Mouse (Mus musculus): ENCODE data around the gene Pth2. TPM values are rescaled to one million over a fixed set of nuclear protein-coding genes. Genes with fewer than 3 reads are reported as not detected.
A peak's percentile ranks its signal among the peaks of the same experiment; 100 is the strongest.

Pth2 gene
- polyA plus RNA-seq, 1 experiment from 2014 or later: 2.4 TPM

DNA sequence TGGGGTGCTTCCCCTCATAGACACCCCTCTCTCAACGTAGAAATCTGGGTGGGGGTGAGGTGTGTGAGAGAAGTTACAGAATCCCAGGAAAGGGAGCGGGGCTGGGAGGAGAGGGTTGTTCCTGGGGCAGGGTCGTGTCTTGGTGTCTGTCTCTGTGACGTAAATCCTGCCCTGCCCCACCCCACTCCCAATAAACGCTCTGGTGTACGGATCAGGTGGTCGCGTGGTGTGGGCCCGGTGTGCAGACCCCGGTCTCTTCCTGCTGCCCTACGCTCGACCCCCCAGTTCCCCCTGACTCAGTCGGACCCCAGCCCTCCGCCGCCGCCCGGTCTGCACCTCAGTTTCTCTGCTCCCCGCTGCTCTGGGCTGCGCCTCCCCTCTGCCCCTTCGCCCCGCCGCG, 4.9 kb upstream of the Pth2 start:
- Histone ChIP-seq H3K27ac (replicated peaks) (no peak overlapping the region), H3K36me3 (no peaks in the 10 kb centered on the region), H3K27me3 (peaks cover 96% of the 10 kb centered on the region), H3K4me2 (replicated peaks) (peak overlapping the region; percentile 29), H3K9me3 (no peaks in the 10 kb centered on the region), H3K4me1 (peaks cover 16% of the 10 kb centered on the region), H3K4me3 (peak overlapping the region; percentile 26), H3K9ac (replicated peaks) (no peak overlapping the region)
- no peak for ATAC-seq (ENCODE audit: low FRiP score, low read depth)
- 2% methylated on average over 23 of the region's 23 CpGs for WGBS

DNA sequence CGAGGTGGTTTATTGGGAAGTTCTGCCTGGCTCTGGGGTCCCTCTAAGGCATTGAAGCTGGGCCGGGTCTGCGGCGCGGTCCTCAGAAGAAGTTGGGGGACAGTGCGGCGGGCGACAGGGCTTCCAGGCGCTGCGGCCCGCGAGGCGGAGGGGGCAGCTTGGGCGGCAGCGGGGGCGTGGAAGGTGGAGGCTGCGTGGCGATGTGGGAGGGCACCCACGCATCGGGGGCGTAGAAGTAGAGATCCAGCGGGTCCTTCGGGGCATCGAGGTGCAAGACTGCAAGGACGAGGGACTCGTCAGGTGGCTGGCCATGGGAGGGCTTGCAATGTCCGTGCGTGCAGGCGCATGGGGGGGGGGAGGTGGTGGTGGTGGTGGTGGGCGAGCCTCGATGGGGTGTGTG, 4.4 kb upstream of the Pth2 start:
- WGBS: 2% methylated on average over 31 of the region's 31 CpGs
- no peak for ATAC-seq (ENCODE audit: low FRiP score, low read depth)
- H3K9me3 ChIP-seq: no peaks in the 10 kb centered on the region
- peaks cover 97% of the 10 kb centered on the region for H3K27me3 ChIP-seq
- H3K4me3 ChIP-seq: peak overlapping the region; percentile 26
- peak overlapping the region; percentile 29 for H3K4me2 ChIP-seq (replicated peaks)
- no peak overlapping the region for H3K9ac ChIP-seq (replicated peaks)
- H3K27ac ChIP-seq (replicated peaks): no peak overlapping the region
- H3K4me1 ChIP-seq: peaks cover 18% of the 10 kb centered on the region
- H3K36me3 ChIP-seq: no peaks in the 10 kb centered on the region

DNA sequence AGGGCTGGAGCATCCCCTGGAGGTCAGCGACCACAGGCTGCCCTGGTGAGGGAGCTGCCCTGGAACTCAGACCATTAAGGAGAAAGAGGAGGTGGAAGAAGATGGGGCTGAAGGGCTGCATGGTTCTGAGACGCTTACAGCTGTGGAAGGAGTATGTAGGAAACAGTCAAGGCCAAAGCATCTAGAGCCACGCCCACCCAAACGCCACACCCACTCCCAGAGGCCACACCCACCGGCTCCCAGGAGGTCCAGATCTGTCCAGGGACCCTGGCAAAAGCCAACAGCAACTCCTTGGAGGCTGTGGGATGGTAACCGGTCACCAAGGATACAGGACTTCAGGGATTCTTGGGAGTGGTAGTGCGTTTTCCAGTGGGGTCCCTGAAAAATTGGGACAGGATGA, 2.2 kb upstream of the Pth2 start:
- H3K27ac ChIP-seq (replicated peaks): no peak overlapping the region
- no peak for ATAC-seq (ENCODE audit: low FRiP score, low read depth)
- WGBS: 22% methylated on average over 7 of the region's 7 CpGs
- no peaks in the 10 kb centered on the region for H3K9me3 ChIP-seq
- no peak overlapping the region for H3K4me3 ChIP-seq
- no peak overlapping the region for H3K9ac ChIP-seq (replicated peaks)
- H3K4me2 ChIP-seq (replicated peaks): no peak overlapping the region
- peaks cover 98% of the 10 kb centered on the region for H3K27me3 ChIP-seq
- H3K4me1 ChIP-seq: peaks cover 32% of the 10 kb centered on the region
- no peaks in the 10 kb centered on the region for H3K36me3 ChIP-seq

DNA sequence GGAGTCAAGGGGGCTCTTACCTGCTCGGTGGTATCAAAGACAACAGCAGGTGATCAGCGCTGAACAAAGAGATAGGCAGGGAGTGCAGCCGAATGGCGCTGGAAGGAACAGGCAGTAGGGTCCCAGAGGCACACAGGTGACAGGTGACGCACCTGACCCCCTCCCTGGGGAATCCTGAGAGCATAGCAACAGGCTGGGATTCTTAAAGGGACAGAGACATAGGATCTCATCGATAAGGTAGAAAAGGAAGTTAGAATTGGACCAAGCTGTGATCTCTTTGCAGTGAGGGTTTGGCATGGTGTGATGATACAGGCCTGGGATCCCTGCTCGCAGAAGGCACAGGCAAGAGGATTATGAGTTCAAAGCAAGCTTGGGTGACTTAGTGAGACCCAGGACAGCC, 1.3 kb upstream of the Pth2 start, which contains the start of gene Gfy:
Gfy (minus strand) TSS at position 101 of the 400 bp plus-strand sequence.
- H3K4me3 ChIP-seq: no peak within 1 kb of the TSS
- WGBS: 22% methylated on average over 7 of the region's 7 CpGs
- peaks cover 100% of the 10 kb centered on the region for H3K27me3 ChIP-seq
- no peak for ATAC-seq (ENCODE audit: low FRiP score, low read depth)
- H3K9me3 ChIP-seq: no peaks in the 10 kb centered on the region
- H3K36me3 ChIP-seq: no peaks in the 10 kb centered on the region
- H3K4me1 ChIP-seq: peaks cover 32% of the 10 kb centered on the region
- H3K4me2 ChIP-seq (replicated peaks): no peak within 1 kb of the TSS
- H3K27ac ChIP-seq (replicated peaks): no peak within 1 kb of the TSS
- no peak within 1 kb of the TSS for H3K9ac ChIP-seq (replicated peaks)

DNA sequence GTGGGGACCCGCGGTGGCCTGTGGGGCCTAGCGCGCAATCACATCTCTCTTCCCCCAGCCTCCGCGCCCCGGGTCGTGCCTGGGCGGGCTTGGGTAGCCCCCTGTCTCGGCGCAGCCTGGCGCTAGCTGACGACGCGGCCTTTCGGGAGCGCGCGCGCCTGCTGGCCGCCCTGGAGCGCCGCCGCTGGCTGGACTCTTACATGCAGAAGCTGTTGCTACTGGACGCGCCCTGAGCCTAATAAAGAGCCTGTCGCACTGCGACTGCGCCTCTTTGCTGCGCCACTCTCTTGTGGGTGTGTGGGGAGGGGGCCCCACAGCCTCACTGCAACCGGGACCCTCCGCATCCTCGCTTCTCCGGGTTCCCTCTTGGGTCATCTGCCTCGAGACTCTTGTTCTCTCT, 745 bp downstream of the Pth2 start:
- Histone ChIP-seq H3K36me3 (no peaks in the 10 kb centered on the region), H3K9ac (replicated peaks) (no peak overlapping the region), H3K9me3 (no peaks in the 10 kb centered on the region), H3K27me3 (peaks cover 100% of the 10 kb centered on the region), H3K4me2 (replicated peaks) (peak overlapping the region; percentile 48), H3K4me1 (peaks cover 17% of the 10 kb centered on the region), H3K4me3 (peak overlapping the region; percentile 25), H3K27ac (replicated peaks) (no peak overlapping the region)
- ATAC-seq (ENCODE audit: low FRiP score, low read depth): 0 out of 2 replicates have a peak, but pooled peaks have one; percentile 23
- WGBS: 5% methylated on average over 35 of the region's 35 CpGs

DNA sequence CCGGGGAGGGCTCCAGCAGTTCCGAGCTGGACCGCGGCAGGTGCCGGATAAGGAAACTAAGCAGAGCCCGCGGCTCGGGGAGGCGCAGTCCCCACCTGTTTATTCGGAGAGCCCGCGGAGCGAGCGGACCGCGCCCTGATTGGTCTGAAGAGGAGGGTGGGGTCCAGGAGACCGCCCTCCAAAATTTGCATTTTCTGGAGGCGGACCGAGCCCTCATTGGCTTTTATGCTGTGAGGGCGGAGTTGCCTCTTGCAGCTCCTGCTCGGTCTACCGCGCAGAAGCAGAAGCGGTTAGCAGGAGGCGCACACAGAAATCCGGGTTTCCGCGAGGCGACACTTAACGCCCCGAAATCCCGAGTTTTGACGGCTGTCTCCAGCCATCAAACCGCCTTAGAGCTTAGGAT, 1.4 kb downstream of the Pth2 start:
- no peaks in the 10 kb centered on the region for H3K36me3 ChIP-seq
- WGBS: 1% methylated on average over 34 of the region's 34 CpGs
- H3K27me3 ChIP-seq: peaks cover 99% of the 10 kb centered on the region
- H3K4me2 ChIP-seq (replicated peaks): peak overlapping the region; percentile 48
- H3K4me1 ChIP-seq: peaks cover 16% of the 10 kb centered on the region
- ATAC-seq (ENCODE audit: low FRiP score, low read depth): peak; percentile 71; the same call in 1 of the 2 replicates
- H3K27ac ChIP-seq (replicated peaks): no peak overlapping the region
- peak overlapping the region; percentile 25; the same call in 1 of the 2 replicates for H3K4me3 ChIP-seq
- H3K9ac ChIP-seq (replicated peaks): no peak overlapping the region; the same call in 1 of the 2 replicates
- H3K9me3 ChIP-seq: no peaks in the 10 kb centered on the region

DNA sequence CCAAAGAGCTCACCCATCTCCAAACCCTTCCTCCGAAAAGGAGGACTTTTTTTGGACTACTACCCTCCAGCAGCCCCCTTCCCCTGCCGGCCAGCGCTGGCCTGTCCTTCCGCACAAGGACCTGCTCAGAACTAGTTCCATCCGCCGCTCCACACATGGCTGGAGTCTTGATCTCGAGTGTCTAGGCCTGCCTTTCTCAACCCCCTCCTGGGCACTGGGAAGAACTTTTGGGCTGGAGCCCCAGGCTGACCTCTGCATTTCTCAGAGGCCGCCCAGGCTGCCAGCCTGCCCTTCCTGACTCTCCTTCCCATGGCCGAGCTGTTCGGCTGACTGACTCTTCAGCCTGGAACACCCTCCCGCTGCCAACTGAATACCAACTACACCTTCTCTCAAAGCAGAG, 1.8 kb downstream of the Pth2 start:
- Histone ChIP-seq H3K4me1 (peaks cover 16% of the 10 kb centered on the region), H3K9ac (replicated peaks) (no peak overlapping the region; the same call in 1 of the 2 replicates), H3K27ac (replicated peaks) (no peak overlapping the region), H3K27me3 (peaks cover 96% of the 10 kb centered on the region), H3K4me3 (peak overlapping the region; percentile 25; the same call in 1 of the 2 replicates), H3K4me2 (replicated peaks) (peak overlapping the region; percentile 48), H3K9me3 (no peaks in the 10 kb centered on the region), H3K36me3 (no peaks in the 10 kb centered on the region)
- no peak for ATAC-seq (ENCODE audit: low FRiP score, low read depth)
- 15% methylated on average over 11 of the region's 11 CpGs for WGBS

DNA sequence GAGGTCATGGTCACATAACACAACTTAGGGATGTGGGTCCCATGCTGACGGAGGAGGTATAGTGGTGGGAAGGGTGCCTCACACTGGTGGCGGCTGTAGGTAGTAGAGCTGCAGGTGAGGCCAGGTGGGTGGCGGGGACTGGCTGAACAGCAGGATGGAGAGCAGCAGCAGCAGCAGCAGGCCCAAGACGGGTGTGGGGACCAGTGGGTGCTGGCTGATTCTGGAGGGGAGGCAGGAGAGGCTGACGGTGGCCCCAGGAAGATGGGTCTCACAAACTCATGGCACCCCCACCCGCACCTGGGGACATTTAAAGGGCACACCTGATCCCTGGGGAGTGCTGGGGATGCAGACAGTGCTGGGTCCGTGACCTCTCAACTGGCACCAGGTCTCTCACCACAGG, 2.9 kb downstream of the Pth2 start:
- no peaks in the 10 kb centered on the region for H3K36me3 ChIP-seq
- 69% methylated on average over 7 of the region's 7 CpGs for WGBS
- H3K27ac ChIP-seq (replicated peaks): no peak overlapping the region
- no peak for ATAC-seq (ENCODE audit: low FRiP score, low read depth)
- H3K4me3 ChIP-seq: no peak overlapping the region
- H3K9ac ChIP-seq (replicated peaks): no peak overlapping the region
- no peak overlapping the region for H3K4me2 ChIP-seq (replicated peaks)
- no peaks in the 10 kb centered on the region for H3K9me3 ChIP-seq
- H3K4me1 ChIP-seq: peaks cover 16% of the 10 kb centered on the region
- peaks cover 96% of the 10 kb centered on the region for H3K27me3 ChIP-seq

DNA sequence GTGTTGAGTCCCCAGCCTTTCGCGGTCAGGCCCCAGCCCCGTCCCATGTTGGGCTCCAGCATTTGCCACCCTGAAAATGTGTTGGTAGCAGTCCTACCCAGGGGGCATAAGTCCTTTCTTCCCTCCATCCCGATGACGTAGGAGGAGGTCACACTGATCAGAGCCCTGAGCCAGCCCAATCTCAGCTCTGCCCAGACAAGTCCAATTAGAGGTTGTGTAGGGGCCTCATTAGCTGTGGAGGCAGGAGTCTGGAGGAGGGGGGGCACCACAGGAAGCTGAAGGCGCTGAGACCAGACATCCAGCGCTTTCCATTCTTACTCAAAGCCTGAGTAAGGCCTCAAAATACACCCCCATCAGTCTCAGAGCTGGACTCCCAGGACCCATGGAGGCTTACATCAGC, 5.1 kb downstream of the Pth2 start:
- H3K9me3 ChIP-seq: no peaks in the 10 kb centered on the region
- H3K4me1 ChIP-seq: peaks cover 16% of the 10 kb centered on the region
- no peak overlapping the region for H3K4me3 ChIP-seq
- H3K9ac ChIP-seq (replicated peaks): no peak overlapping the region
- WGBS: 70% methylated on average over 7 of the region's 7 CpGs
- H3K27ac ChIP-seq (replicated peaks): no peak overlapping the region
- H3K4me2 ChIP-seq (replicated peaks): no peak overlapping the region
- peaks cover 93% of the 10 kb centered on the region for H3K27me3 ChIP-seq
- ATAC-seq (ENCODE audit: low FRiP score, low read depth): no peak
- H3K36me3 ChIP-seq: no peaks in the 10 kb centered on the region

DNA sequence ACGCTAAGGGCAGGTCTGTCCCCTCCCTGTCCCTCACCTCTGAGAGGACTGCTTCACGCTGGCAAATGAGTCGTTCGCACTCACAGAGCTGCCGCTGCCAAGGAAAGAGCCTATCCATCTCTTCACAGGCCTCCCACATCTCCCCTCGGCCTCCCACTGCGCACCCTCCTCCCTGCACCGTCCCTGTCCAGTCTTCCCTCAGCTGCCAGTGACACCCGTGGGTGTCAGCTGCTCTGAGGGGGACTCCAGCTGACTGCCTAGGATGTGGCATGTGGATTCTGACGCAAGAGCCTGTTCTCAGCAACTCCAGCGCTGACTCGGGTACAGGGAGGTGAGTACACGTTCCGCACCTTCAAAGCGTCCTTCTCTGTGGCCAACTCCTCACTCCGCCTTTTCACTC, 8.8 kb downstream of the Pth2 start:
- no peaks in the 10 kb centered on the region for H3K36me3 ChIP-seq
- H3K27ac ChIP-seq (replicated peaks): no peak overlapping the region
- peaks cover 4% of the 10 kb centered on the region; the same call in 1 of the 2 replicates for H3K4me1 ChIP-seq
- no peak overlapping the region for H3K4me2 ChIP-seq (replicated peaks)
- no peak for ATAC-seq (ENCODE audit: low FRiP score, low read depth)
- no peaks in the 10 kb centered on the region for H3K9me3 ChIP-seq
- H3K27me3 ChIP-seq: peaks cover 69% of the 10 kb centered on the region
- no peak overlapping the region for H3K9ac ChIP-seq (replicated peaks)
- H3K4me3 ChIP-seq: no peak overlapping the region
- 66% methylated on average over 16 of the region's 16 CpGs for WGBS

DNA sequence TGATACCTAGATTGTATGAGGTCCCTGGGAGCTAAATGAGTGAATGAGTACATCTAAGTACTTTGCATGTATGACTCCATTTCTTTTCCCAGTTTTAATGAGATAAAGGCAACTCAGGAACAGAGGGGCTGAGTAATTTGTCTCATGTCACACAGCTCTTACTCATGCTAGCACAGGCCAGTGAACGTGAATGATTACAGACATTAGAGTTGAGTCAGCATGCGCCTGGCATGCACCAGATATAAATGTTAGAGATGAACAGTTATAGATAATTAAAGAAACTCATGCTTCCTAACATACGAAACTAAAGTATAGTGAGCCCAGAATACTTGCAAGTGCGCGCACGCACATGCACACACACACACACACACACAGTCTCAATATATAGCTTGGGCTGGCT, 9.4 kb downstream of the Pth2 start:
- no peak overlapping the region for H3K4me2 ChIP-seq (replicated peaks)
- H3K4me3 ChIP-seq: no peak overlapping the region
- ATAC-seq (ENCODE audit: low FRiP score, low read depth): no peak
- H3K9ac ChIP-seq (replicated peaks): no peak overlapping the region
- H3K9me3 ChIP-seq: no peaks in the 10 kb centered on the region
- peaks cover 4% of the 10 kb centered on the region; the same call in 1 of the 2 replicates for H3K4me1 ChIP-seq
- WGBS: 95% methylated on average over 6 of the region's 6 CpGs
- H3K27ac ChIP-seq (replicated peaks): no peak overlapping the region
- H3K27me3 ChIP-seq: peaks cover 63% of the 10 kb centered on the region
- H3K36me3 ChIP-seq: no peaks in the 10 kb centered on the region

DNA sequence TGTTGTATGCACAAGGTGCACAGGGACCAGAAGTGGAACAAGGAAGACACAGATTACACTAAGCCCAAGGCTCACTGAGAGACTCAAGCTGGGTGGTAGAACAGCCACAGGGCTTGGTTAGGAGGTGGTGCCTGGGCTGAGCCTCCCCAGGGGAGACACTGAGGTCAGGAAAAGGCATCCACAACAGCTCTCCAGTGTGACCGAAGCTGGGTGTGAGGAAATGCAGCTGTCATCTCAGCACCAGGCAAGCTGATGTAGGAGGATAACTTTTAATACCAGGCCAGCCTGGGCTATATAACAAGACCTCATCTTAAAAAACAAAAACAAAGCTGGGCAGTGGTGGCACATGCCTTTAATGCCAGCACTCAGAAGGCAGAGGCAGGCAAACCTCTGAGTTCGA, 10.4 kb downstream of the Pth2 start:
- WGBS: 82% methylated on average over 2 of the region's 2 CpGs
- Histone ChIP-seq H3K9ac (replicated peaks) (no peak overlapping the region), H3K4me3 (no peak overlapping the region)

DNA sequence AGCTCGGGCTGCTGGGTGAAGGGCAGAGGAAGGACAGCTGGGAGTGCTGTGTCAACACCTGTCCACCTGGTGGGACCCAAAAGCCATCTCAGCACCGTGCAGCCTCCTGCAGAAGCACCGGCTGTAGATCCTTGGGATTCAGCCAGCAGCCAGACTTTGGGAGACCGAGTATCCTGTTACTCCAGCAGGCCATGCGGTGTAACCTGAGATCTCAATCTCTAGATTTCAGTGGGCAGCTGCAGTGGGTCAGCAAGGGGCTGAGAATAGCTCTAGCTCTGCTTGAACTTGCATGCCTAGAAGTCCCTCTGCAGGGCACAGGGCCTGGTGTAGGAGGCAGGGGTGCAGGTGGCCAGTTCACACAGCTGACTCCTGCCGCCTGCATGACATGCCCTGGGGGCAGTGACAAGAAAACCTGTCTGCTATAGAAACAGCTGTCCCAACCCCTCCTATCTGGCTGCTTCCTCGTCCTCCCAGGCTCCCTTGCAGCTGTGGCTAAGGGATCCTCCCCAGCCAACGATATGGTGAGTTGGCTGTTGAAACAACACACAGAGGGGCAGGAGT, 11.1 kb downstream of the Pth2 start:
- Histone ChIP-seq H3K9me3 (no peaks in the 10 kb centered on the region), H3K4me3 (no peak overlapping the region), H3K27me3 (peaks cover 46% of the 10 kb centered on the region), H3K36me3 (no peaks in the 10 kb centered on the region), H3K9ac (replicated peaks) (no peak overlapping the region), H3K27ac (replicated peaks) (no peak overlapping the region), H3K4me1 (peaks cover 4% of the 10 kb centered on the region; the same call in 1 of the 2 replicates), H3K4me2 (replicated peaks) (no peak overlapping the region)
- no peak for ATAC-seq (ENCODE audit: low FRiP score, low read depth)
- WGBS: 33% methylated on average over 8 of the region's 8 CpGs

More for the DNA sequence above, 10.4 kb downstream of the Pth2 start:
- H3K4me2 ChIP-seq (replicated peaks): no peak overlapping the region
- ATAC-seq (ENCODE audit: low FRiP score, low read depth): no peak
- H3K27me3 ChIP-seq: peaks cover 53% of the 10 kb centered on the region
- peaks cover 4% of the 10 kb centered on the region; the same call in 1 of the 2 replicates for H3K4me1 ChIP-seq
- no peak overlapping the region for H3K27ac ChIP-seq (replicated peaks)
- no peaks in the 10 kb centered on the region for H3K9me3 ChIP-seq
- no peaks in the 10 kb centered on the region for H3K36me3 ChIP-seq
